Mouse (Mus musculus) midbrain, postnatal 0 days (tissue): Measurements from ENCODE around the gene Cryab. TPM values are rescaled to one million over a fixed set of nuclear protein-coding genes. Genes with fewer than 3 reads are reported as not detected.

Experiments used
- ATAC-seq: fragments of 200-750 bp; cut with Nextera tagmentation; 2 replicates; pipeline ENCODE4 v1.8.0; 2017; ENCODE audit warnings: moderate number of reproducible peaks, mild to moderate bottlenecking, moderate TSS enrichment, moderate library complexity; ENCODE audit not compliant: low FRiP score
- DNase-seq: peaks from one replicate; pipeline ENCODE4 v3.0.0-alpha.2; 2015; ENCODE audit warnings: low spot score
- H3K27ac ChIP-seq: fragments of 300-500 bp; sonication (generic); 2 replicates; pipeline ENCODE4 v1.5.1; 2014; ENCODE audit warnings: low read depth, mild to moderate bottlenecking, low read length, mixed read lengths
- H3K27me3 ChIP-seq: fragments of 300-500 bp; sonication (generic); 2 replicates; pipeline ENCODE4 v1.6.1; 2014; ENCODE audit warnings: low read length, control low read depth, mixed read lengths; ENCODE audit not compliant: insufficient read depth
- H3K36me3 ChIP-seq: fragments of 300-500 bp; sonication (generic); 2 replicates; pipeline ENCODE4 v1.6.1; 2014; ENCODE audit warnings: low read length, control low read depth, mixed read lengths; ENCODE audit not compliant: insufficient read depth
- H3K4me1 ChIP-seq: fragments of 300-500 bp; sonication (generic); 2 replicates; pipeline ENCODE4 v1.6.1; 2014; ENCODE audit warnings: mild to moderate bottlenecking, control low read depth, antibody characterized with exemption, low read length, mixed read lengths; ENCODE audit not compliant: insufficient read depth
- H3K4me2 ChIP-seq: fragments of 300-500 bp; sonication (generic); 2 replicates; pipeline ENCODE4 v1.6.1; 2014; ENCODE audit warnings: low read depth, mild to moderate bottlenecking, low read length, mixed read lengths; ENCODE audit not compliant: poor library complexity, severe bottlenecking
- H3K4me3 ChIP-seq: fragments of 300-500 bp; sonication (generic); 2 replicates; pipeline ENCODE4 v1.5.1; 2014; ENCODE audit warnings: low read depth, mild to moderate bottlenecking, low read length, moderate library complexity
- H3K9ac ChIP-seq: fragments of 300-500 bp; sonication (generic); replicated peaks from 2 replicates; pipeline ENCODE4 v1.6.1; 2014; ENCODE audit warnings: mild to moderate bottlenecking, low read length, moderate library complexity, mixed read lengths; ENCODE audit not compliant: poor library complexity, severe bottlenecking
- H3K9me3 ChIP-seq: fragments of 300-500 bp; sonication (generic); 2 replicates; pipeline ENCODE4 v1.6.1; 2016; ENCODE audit warnings: low read length, control low read depth
- CTCF ChIP-seq: IDR thresholded peaks from 2 replicates; pipeline ENCODE4 v1.5.1; 2016; ENCODE audit warnings: antibody characterized with exemption, mild to moderate bottlenecking
- WGBS: fragments of 180-500 bp; shearing (Covaris S2); extraction: QIAGEN DNeasy Blood & Tissue Kit; methylation state at CpG from one replicate; pipeline ENCODE4 v1.1.7; 2014; 5-methylcytosine and 5-hydroxymethylcytosine counted together
- polyA plus RNA-seq: library from polyadenylated mRNA; unstranded; fragments of >200 nt; fragmentation: Nextera tagmentation; extraction: Ambion mirVana; gene quantifications from 2 replicates; pipeline ENCODE4 v1.2.1, GENCODE M21; 2015
- total RNA-seq: library from RNA; depleted of rRNA; stranded (reverse); fragments of >200 nt; gene quantifications from 2 replicates; pipeline ENCODE4 v1.2.3, GENCODE M21; 2014

Cryab gene
- total and polyA plus RNA-seq, 2 experiments from 2014 or later, result 6.2 to 19.7 TPM

DNA sequence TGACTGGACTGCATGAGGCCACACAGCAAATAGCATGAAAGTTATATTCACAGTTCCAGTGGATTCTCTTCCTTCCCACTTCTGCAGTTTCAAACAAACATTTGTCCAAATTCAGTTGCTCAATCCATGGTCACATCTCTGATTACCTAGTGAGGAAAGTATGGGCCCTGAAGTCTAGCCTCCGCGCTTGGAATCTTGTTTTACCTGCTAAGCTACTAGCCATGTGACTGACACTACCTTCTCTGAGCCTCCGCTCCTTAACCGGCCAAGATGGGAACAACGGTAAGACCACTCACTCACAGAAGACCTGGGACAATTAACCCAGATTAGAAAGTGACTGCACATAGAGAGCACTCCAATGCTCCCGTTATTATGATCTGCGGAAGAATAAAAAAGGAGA lies 5.3 kb upstream of the Cryab start:
- TF ChIP-seq CTCF, result no peak
- Histone ChIP-seq H3K9ac (no peak overlapping the region), H3K4me3 (peak overlapping the region; percentile 34), H3K27ac (no peak overlapping the region), H3K9me3 (no peaks in the 10 kb centered on the region), H3K36me3 (no peaks in the 10 kb centered on the region), H3K27me3 (no peaks in the 10 kb centered on the region), H3K4me2 (peak overlapping the region; percentile 58), H3K4me1 (no peaks in the 10 kb centered on the region)
- ATAC-seq (no peak), DNase-seq (no peak)
- WGBS, result 18% methylated on average over 7 of the region's 7 CpGs

GRCm38 (mm10) chr9:50746214-50746677 lies 4.9 kb upstream of the Cryab start, which contains the start of gene 2310030G06Rik:
Gene 2310030G06Rik (minus strand): TSS chr9:50746536.
- DNase-seq (peak; percentile 28), ATAC-seq (no peak)
- Histone ChIP-seq H3K9ac (no peak within 1 kb of the TSS; the same call in 1 of the 2 replicates), H3K27ac (no peak within 1 kb of the TSS), H3K27me3 (no peaks in the 10 kb centered on the region), H3K9me3 (no peaks in the 10 kb centered on the region), H3K4me1 (no peaks in the 10 kb centered on the region), H3K4me2 (peak within 1 kb of the TSS; percentile 58), H3K36me3 (no peaks in the 10 kb centered on the region), H3K4me3 (peak within 1 kb of the TSS; percentile 34)
- WGBS, result 4% methylated on average over 19 of the region's 19 CpGs
- TF ChIP-seq CTCF, result peak; percentile 43

DNA sequence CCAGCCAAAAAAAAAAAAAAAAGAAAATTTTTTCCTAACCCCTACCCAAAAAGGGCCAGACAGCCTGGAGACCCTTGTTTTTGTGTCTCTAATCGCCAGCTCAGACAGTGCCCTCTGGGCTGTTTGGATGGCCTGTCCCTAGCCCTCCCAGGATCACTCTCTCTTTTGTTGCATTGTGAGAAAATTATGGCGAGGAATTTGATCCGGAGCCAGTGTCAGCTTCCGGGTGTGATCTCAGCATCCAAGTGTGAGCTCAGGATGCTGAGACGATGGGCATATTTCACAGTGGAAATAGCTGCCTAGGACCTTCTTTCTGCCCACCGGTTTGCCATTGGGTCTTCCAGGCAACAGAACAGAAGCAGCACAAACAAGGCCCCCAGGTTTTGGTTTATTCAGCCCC lies 419 bp upstream of the Cryab start:
- no peak overlapping the region for H3K4me2 ChIP-seq
- no peak overlapping the region for H3K27ac ChIP-seq
- no peaks in the 10 kb centered on the region for H3K4me1 ChIP-seq
- no peak overlapping the region for H3K9ac ChIP-seq
- H3K9me3 ChIP-seq, result no peaks in the 10 kb centered on the region
- no peaks in the 10 kb centered on the region for H3K27me3 ChIP-seq
- ATAC-seq (no peak), DNase-seq (no peak)
- H3K4me3 ChIP-seq, result no peak overlapping the region
- WGBS, result 67% methylated on average over 6 of the region's 6 CpGs
- no peak for TF ChIP-seq CTCF
- no peaks in the 10 kb centered on the region for H3K36me3 ChIP-seq

DNA sequence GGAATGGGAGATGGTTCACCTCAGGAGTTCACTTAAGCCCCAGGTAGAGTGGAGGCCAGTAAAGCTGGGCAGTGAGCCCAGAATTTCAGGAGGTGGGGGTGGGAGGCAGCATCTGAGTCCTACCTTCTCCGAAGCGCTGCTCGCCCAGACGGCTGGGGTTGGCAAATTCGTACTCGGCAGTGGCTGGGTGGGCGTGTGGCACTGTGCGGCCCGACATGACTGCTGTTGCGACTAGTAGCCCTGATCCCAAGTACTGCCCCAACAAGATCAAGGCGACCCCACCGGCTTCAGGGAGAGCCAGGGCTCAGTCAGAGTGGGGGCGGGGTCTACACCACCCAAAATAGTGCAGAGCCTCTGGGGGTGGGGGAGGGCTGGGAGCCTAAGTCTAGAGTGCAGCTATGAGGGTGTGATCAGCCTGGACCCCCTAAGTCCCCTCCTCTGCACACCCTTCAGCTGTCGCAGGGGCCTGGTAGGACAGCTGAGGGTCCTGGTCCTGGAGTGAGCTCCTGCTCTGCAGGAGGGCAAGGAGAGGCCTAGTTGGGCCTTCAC lies 1.0 kb downstream of the Cryab start, which contains the start of gene Hspb2:
Gene Hspb2, minus strand, starts transcription at position 301 of the 549 bp plus-strand sequence.
- H3K9me3 ChIP-seq, result no peaks in the 10 kb centered on the region
- TF ChIP-seq CTCF, result no peak
- WGBS, result 70% methylated on average over 14 of the region's 14 CpGs
- no peaks in the 10 kb centered on the region for H3K36me3 ChIP-seq
- no peak within 1 kb of the TSS for H3K4me2 ChIP-seq
- no peak within 1 kb of the TSS for H3K27ac ChIP-seq
- no peaks in the 10 kb centered on the region for H3K27me3 ChIP-seq
- no peak for ATAC-seq
- no peaks in the 10 kb centered on the region for H3K4me1 ChIP-seq
- DNase-seq, result no peak
- H3K4me3 ChIP-seq, result no peak within 1 kb of the TSS
- H3K9ac ChIP-seq, result 0 out of 2 replicates have a peak within 1 kb of the TSS, but pooled peaks have one; percentile 1

DNA sequence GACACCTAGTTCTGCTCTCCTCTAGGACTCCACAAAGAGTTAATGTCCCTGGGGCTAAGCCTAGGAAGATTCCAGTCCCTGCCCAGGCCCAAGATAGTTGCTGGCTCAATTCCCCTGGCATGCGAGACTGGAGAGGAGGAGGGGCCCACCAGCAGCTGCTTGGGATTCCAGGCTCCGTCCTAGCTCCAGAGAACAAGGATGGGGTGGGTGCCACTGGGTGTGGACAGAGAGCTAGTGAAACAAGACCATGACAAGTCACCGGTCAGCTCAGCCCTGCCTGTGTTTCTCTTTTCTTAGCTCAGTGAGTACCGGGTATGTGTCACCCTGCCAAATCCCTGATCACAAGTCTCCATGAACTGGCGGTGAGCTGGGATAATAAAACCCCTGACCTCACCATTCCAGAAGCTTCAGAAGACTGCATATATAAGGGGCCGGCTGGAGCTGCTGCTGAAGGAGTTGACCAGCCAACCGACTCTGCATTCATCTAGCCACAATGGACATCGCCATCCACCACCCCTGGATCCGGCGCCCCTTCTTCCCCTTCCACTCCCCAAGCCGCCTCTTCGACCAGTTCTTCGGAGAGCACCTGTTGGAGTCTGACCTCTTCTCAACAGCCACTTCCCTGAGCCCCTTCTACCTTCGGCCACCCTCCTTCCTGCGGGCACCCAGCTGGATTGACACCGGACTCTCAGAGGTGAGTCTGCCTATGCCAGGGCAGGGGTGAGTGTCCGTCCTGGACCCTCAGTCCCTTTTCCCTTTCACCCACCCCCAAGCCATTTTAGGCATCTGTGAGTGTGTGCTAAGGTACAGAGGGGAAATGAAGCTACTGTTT lies 1.9 kb downstream of the Cryab start:
- no peaks in the 10 kb centered on the region for H3K4me1 ChIP-seq
- H3K4me3 ChIP-seq, result no peak overlapping the region
- no peaks in the 10 kb centered on the region for H3K36me3 ChIP-seq
- H3K27me3 ChIP-seq, result no peaks in the 10 kb centered on the region
- TF ChIP-seq CTCF, result no peak
- H3K27ac ChIP-seq, result no peak overlapping the region
- H3K9ac ChIP-seq, result no peak overlapping the region
- H3K4me2 ChIP-seq, result no peak overlapping the region
- H3K9me3 ChIP-seq, result no peaks in the 10 kb centered on the region
- 66% methylated on average over 17 of the region's 17 CpGs for WGBS
- ATAC-seq (no peak), DNase-seq (peak; percentile 54)

GRCm38 (mm10) chr9:50753947-50754346 lies 2.8 kb downstream of the Cryab start:
- Histone ChIP-seq H3K4me2 (no peak overlapping the region), H3K9ac (no peak overlapping the region), H3K27ac (no peak overlapping the region), H3K36me3 (no peaks in the 10 kb centered on the region), H3K4me1 (no peaks in the 10 kb centered on the region), H3K27me3 (no peaks in the 10 kb centered on the region), H3K4me3 (no peak overlapping the region), H3K9me3 (no peaks in the 10 kb centered on the region)
- TF ChIP-seq CTCF, result no peak
- 70% methylated on average over 7 of the region's 7 CpGs for WGBS
- ATAC-seq (no peak), DNase-seq (no peak)
